Mouse (Mus musculus) liver, embryonic 12.5 days (tissue): ENCODE data around the gene Pot1b. TPM values are rescaled to one million over a fixed set of nuclear protein-coding genes. Genes with fewer than 3 reads are reported as not detected.

ENCODE experiments used
- ATAC-seq: fragments of 200-750 bp; cut with Nextera tagmentation; 2 replicates; pipeline ENCODE4 v1.8.0; 2017; ENCODE audit warnings: moderate number of reproducible peaks, mild to moderate bottlenecking, moderate library complexity
- H3K27ac ChIP-seq: fragments of 300-500 bp; sonication (generic); 2 replicates; pipeline ENCODE4 v1.5.1; 2016; ENCODE audit warnings: mild to moderate bottlenecking
- H3K27me3 ChIP-seq: fragments of 300-500 bp; sonication (generic); replicated peaks from 2 replicates; pipeline ENCODE4 v1.6.1; 2016; ENCODE audit warnings: mild to moderate bottlenecking, moderate library complexity
- H3K36me3 ChIP-seq: fragments of 300-500 bp; sonication (generic); 2 replicates; pipeline ENCODE4 v1.6.1; 2016; ENCODE audit warnings: mild to moderate bottlenecking, moderate library complexity
- H3K4me1 ChIP-seq: fragments of 300-500 bp; sonication (generic); 2 replicates; pipeline ENCODE4 v1.6.1; 2016
- H3K4me2 ChIP-seq: fragments of 300-500 bp; sonication (generic); 2 replicates; pipeline ENCODE4 v1.6.1; 2016; ENCODE audit warnings: mild to moderate bottlenecking, moderate library complexity
- H3K4me3 ChIP-seq: fragments of 300-500 bp; sonication (generic); 2 replicates; pipeline ENCODE4 v1.5.1; 2016; ENCODE audit warnings: mild to moderate bottlenecking, moderate library complexity
- H3K9ac ChIP-seq: fragments of 300-500 bp; sonication (generic); 2 replicates; pipeline ENCODE4 v1.6.1; 2016; ENCODE audit warnings: mild to moderate bottlenecking, moderate library complexity
- H3K9me3 ChIP-seq: fragments of 300-500 bp; sonication (generic); replicated peaks from 2 replicates; pipeline ENCODE4 v1.6.1; 2016; ENCODE audit warnings: mild to moderate bottlenecking, moderate library complexity
- WGBS: fragments of 180-500 bp; shearing (Covaris S2); methylation state at CpG from one replicate; pipeline ENCODE4 v1.1.7; 2016; ENCODE audit not compliant: insufficient replicate concordance; 5-methylcytosine and 5-hydroxymethylcytosine counted together
- polyA plus RNA-seq: library from polyadenylated mRNA; unstranded; fragments of >200 nt; fragmentation: Nextera tagmentation; extraction: Ambion mirVana; gene quantifications from 2 replicates; pipeline ENCODE4 v1.2.1, GENCODE M21; 2016

Gene Pot1b
- 6.0 and 7.2 TPM in 2 replicates for polyA plus RNA-seq

DNA sequence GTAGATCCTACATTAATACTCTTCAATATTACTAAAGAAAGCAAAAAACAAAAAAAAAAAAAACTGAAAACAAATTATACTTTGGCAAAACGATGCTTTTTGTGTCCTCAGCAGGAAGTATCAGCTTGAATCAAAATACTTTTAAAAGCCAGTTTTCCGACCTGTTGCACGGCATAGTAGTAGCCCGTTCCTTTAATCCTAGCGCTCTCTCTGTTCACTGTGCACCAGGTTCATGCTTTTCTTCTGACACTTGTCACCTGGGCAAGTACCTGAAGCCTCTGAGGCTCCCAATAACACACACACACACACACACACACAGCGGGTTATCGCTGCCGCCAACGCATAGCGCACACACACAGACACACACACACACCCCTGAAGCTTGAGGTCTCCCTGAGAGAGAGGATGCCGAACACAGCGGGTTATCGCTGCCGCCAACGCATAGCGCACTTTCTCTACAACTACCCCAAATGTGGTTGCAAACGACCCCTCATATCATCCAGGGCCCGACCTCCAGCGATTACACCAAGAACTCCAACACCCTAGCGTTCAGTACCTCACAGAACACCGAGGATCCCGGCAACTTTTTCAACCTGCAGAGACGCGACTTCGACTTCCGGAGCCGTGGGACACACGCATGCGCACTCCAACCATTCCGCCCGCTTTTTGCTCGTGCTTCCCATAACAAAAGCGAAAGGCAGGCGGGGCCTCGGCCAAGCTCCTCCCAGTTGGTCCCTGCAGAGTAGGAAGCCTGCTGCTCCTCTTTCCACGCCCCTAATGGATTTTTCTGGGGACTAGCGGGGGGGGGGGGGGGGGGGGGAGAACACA, at the start of gene Pot1b:
Gene Pot1b (minus strand): TSS at position 645 of the 828 bp plus-strand sequence.
- Histone ChIP-seq H3K36me3 (peaks cover 12% of the 10 kb centered on the region), H3K9ac (peak within 1 kb of the TSS; percentile 79), H3K4me3 (peak within 1 kb of the TSS; percentile 71), H3K4me1 (peaks cover 8% of the 10 kb centered on the region), H3K4me2 (peak within 1 kb of the TSS; percentile 75), H3K27me3 (no peaks in the 10 kb centered on the region), H3K27ac (peak within 1 kb of the TSS; percentile 84), H3K9me3 (no peaks in the 10 kb centered on the region)
- WGBS = under 1% methylated on average over 36 of the region's 37 CpGs
- ATAC-seq = peak; percentile 98

DNA sequence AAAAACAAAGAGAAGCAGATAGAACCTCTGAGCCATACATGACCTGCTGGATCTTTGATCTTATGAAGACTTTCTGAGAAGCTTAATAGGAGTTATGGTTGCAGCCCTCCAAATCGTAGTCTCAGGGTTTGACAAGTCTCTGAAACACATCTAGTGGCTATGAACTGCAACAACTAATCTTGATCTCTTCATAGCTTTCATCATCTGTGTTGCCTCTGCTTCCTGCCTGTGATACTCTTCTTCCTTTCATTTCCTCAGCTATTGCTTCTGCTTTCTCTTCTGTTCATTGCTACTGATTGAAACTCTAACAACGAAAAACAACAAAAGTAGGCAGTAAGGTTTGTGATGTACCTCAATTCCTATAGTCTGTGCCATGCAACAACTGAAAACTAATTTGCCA, 38.7 kb upstream of the Pot1b start:
- no peak for ATAC-seq
- Histone ChIP-seq H3K27ac (no peak overlapping the region), H3K4me3 (no peak overlapping the region), H3K9ac (no peak overlapping the region), H3K4me1 (no peaks in the 10 kb centered on the region), H3K36me3 (no peaks in the 10 kb centered on the region), H3K9me3 (no peaks in the 10 kb centered on the region), H3K4me2 (no peak overlapping the region), H3K27me3 (no peaks in the 10 kb centered on the region)
- WGBS = 40% methylated on average over 2 of the region's 2 CpGs

- Histone ChIP-seq H3K27me3 (no peaks in the 10 kb centered on the region), H3K27ac (no peak within 1 kb of the TSS), H3K9ac (no peak within 1 kb of the TSS), H3K4me1 (no peaks in the 10 kb centered on the region), H3K36me3 (no peaks in the 10 kb centered on the region), H3K4me2 (no peak within 1 kb of the TSS), H3K4me3 (no peak within 1 kb of the TSS), H3K9me3 (no peaks in the 10 kb centered on the region)
- 11% methylated on average over 2 of the region's 2 CpGs for WGBS
- no peak for ATAC-seq
These were observed 37.4 kb upstream of the Pot1b start, which contains the start of gene Adgre4 for GRCm38 (mm10) chr17:55749786-55750185. TSS of gene Adgre4 (plus strand) at chr17:55749984.

DNA sequence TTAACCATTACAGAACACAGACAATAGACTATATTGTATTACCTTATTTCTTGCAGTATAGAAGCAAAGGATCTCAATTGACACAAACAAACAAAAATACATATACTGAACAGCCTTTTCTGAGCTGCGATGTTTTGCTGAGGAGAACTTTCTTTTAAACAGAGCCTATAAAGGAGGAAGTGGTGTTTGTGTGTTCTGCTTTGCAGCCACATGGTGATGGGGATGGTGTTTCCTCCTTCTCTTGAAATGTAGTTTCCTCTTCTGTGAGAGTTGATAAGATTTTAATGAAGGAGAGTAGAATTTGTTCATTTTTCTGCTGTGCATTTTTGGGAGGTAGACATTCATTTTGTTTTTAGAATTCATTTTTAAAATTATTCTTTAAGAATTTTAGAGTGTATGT, 24.2 kb upstream of the Pot1b start:
- WGBS = 9% methylated on average over 1 of the region's 1 CpGs
- H3K27ac ChIP-seq = no peak overlapping the region
- H3K36me3 ChIP-seq = no peaks in the 10 kb centered on the region
- H3K9me3 ChIP-seq = no peaks in the 10 kb centered on the region
- no peak overlapping the region for H3K4me3 ChIP-seq
- ATAC-seq = no peak
- H3K4me2 ChIP-seq = no peak overlapping the region
- H3K27me3 ChIP-seq = no peaks in the 10 kb centered on the region
- no peak overlapping the region for H3K9ac ChIP-seq
- H3K4me1 ChIP-seq = no peaks in the 10 kb centered on the region

- no peaks in the 10 kb centered on the region for H3K36me3 ChIP-seq
- H3K4me2 ChIP-seq = no peak overlapping the region
- WGBS = 36% methylated on average over 2 of the region's 2 CpGs
These were observed 13.8 kb upstream of the Pot1b start for GRCm38 (mm10) chr17:55726193-55726592.

GRCm38 (mm10) chr17:55722250-55722649, 9.8 kb upstream of the Pot1b start:
- no peak overlapping the region for H3K4me3 ChIP-seq
- no peak overlapping the region for H3K27ac ChIP-seq
- no peak for ATAC-seq
- no peak overlapping the region for H3K4me2 ChIP-seq
- H3K36me3 ChIP-seq = no peaks in the 10 kb centered on the region
- 51% methylated on average over 2 of the region's 2 CpGs for WGBS
- H3K27me3 ChIP-seq = no peaks in the 10 kb centered on the region
- no peaks in the 10 kb centered on the region for H3K4me1 ChIP-seq
- no peak overlapping the region for H3K9ac ChIP-seq
- H3K9me3 ChIP-seq = no peaks in the 10 kb centered on the region

More at GRCm38 (mm10) chr17:55726193-55726592, 13.8 kb upstream of the Pot1b start:
- Histone ChIP-seq H3K9ac (no peak overlapping the region), H3K4me3 (no peak overlapping the region), H3K27me3 (no peaks in the 10 kb centered on the region), H3K4me1 (no peaks in the 10 kb centered on the region), H3K27ac (no peak overlapping the region), H3K9me3 (no peaks in the 10 kb centered on the region)
- ATAC-seq = no peak

GRCm38 (mm10) chr17:55721270-55721669, 8.8 kb upstream of the Pot1b start:
- WGBS = 56% methylated on average over 1 of the region's 1 CpGs
- Histone ChIP-seq H3K4me2 (no peak overlapping the region), H3K27ac (no peak overlapping the region), H3K27me3 (no peaks in the 10 kb centered on the region), H3K9ac (no peak overlapping the region), H3K4me3 (no peak overlapping the region), H3K36me3 (no peaks in the 10 kb centered on the region), H3K4me1 (no peaks in the 10 kb centered on the region), H3K9me3 (no peaks in the 10 kb centered on the region)
- no peak for ATAC-seq

GRCm38 (mm10) chr17:55702865-55703264, 9.6 kb downstream of the Pot1b start:
- Histone ChIP-seq H3K4me3 (no peak overlapping the region), H3K4me2 (no peak overlapping the region), H3K4me1 (no peaks in the 10 kb centered on the region), H3K9me3 (no peaks in the 10 kb centered on the region), H3K27me3 (no peaks in the 10 kb centered on the region), H3K36me3 (peaks cover 26% of the 10 kb centered on the region), H3K27ac (no peak overlapping the region), H3K9ac (no peak overlapping the region)
- no peak for ATAC-seq
- 74% methylated on average over 5 of the region's 5 CpGs for WGBS

- H3K9ac ChIP-seq = no peak overlapping the region
- WGBS = 48% methylated on average over 3 of the region's 3 CpGs
- ATAC-seq = peak; percentile 35; the same call in 1 of the 2 replicates
- no peaks in the 10 kb centered on the region for H3K4me1 ChIP-seq
- H3K27me3 ChIP-seq = no peaks in the 10 kb centered on the region
- no peaks in the 10 kb centered on the region for H3K9me3 ChIP-seq
- no peak overlapping the region for H3K27ac ChIP-seq
- peaks cover 31% of the 10 kb centered on the region for H3K36me3 ChIP-seq
- H3K4me3 ChIP-seq = no peak overlapping the region
- no peak overlapping the region for H3K4me2 ChIP-seq
These were observed 10.1 kb downstream of the Pot1b start for GRCm38 (mm10) chr17:55702161-55702820.

DNA sequence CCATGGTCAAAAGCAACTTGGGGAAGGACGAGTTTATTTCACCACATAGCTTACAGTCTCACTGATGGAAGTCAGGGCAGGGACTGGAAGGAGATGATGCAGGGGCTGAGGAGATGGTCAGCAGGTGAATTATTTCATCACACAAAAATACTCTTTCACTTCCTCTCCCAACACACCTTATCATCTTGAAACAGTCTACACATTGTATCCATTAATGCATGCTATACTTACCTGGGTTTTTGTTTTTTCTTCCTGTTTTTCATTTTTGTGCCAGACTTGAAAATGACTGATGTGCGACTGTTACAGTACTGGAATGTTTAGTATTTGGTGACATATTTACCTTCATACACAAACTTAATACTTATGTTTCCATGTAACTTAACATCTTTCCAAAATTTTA, 13.0 kb downstream of the Pot1b start:
- Histone ChIP-seq H3K9me3 (no peaks in the 10 kb centered on the region), H3K36me3 (peaks cover 43% of the 10 kb centered on the region), H3K27ac (no peak overlapping the region), H3K9ac (no peak overlapping the region), H3K27me3 (no peaks in the 10 kb centered on the region), H3K4me2 (no peak overlapping the region), H3K4me1 (no peaks in the 10 kb centered on the region), H3K4me3 (no peak overlapping the region)
- 62% methylated on average over 2 of the region's 2 CpGs for WGBS
- no peak for ATAC-seq

DNA sequence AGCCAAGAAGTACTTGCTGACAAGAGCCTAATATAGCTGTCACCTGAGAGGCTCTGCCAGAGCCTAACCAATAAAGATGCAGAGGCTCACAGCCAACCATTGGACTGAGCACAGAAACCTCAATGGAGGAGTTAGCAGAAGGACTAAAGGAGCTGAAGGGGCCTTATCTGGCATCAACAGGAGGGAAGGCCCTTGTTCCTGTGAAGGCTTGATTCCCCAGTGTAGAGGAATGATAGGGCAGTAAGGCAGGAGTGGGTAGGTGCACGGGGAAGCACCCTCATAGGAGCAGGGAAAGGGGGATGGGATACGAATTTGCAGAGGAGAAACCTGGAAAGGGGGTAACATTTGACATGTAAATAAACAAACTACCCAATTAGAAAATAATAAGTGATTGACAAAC, 51.3 kb downstream of the Pot1b start:
- Histone ChIP-seq H3K4me1 (peaks cover 17% of the 10 kb centered on the region), H3K9me3 (no peaks in the 10 kb centered on the region), H3K27me3 (no peaks in the 10 kb centered on the region), H3K36me3 (peaks cover 41% of the 10 kb centered on the region), H3K4me2 (peak overlapping the region; percentile 37), H3K9ac (no peak overlapping the region), H3K27ac (peak overlapping the region; percentile 62), H3K4me3 (no peak overlapping the region)
- peak; percentile 99 for ATAC-seq
- 27% methylated on average over 2 of the region's 2 CpGs for WGBS

DNA sequence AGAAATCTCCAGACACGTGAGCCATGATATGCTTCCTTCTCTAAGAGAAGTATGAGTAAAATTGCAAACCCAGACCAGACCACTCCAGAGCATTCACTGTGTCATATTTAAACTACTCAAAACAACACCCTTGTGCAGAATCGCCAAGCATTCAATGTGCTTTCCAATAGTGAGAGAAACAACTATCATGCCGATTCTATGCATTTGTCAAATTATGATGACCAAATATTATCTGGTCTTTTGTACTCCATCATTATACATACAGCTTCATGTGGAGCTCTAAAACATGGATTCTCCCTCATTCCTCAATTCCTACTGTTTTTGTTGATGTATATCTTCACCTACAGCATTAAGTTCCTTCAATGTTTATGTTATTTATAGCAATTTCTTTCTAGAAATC, 87.3 kb downstream of the Pot1b start, which contains the start of gene Vmn2r118:
Gene Vmn2r118 (minus strand): TSS at position 101 of the 400 bp plus-strand sequence.
- 63% methylated on average over 3 of the region's 3 CpGs for WGBS
- ATAC-seq = no peak

More for the DNA sequence above, 87.3 kb downstream of the Pot1b start, which contains the start of gene Vmn2r118:
- no peaks in the 10 kb centered on the region for H3K9me3 ChIP-seq
- H3K4me2 ChIP-seq = no peak within 1 kb of the TSS
- H3K4me1 ChIP-seq = no peaks in the 10 kb centered on the region
- no peaks in the 10 kb centered on the region for H3K36me3 ChIP-seq
- no peaks in the 10 kb centered on the region for H3K27me3 ChIP-seq
- no peak within 1 kb of the TSS for H3K4me3 ChIP-seq
- H3K27ac ChIP-seq = no peak within 1 kb of the TSS
- H3K9ac ChIP-seq = no peak within 1 kb of the TSS
